ENCODE assay signal across 10 mouse cellular contexts in the genomic region with DNA sequence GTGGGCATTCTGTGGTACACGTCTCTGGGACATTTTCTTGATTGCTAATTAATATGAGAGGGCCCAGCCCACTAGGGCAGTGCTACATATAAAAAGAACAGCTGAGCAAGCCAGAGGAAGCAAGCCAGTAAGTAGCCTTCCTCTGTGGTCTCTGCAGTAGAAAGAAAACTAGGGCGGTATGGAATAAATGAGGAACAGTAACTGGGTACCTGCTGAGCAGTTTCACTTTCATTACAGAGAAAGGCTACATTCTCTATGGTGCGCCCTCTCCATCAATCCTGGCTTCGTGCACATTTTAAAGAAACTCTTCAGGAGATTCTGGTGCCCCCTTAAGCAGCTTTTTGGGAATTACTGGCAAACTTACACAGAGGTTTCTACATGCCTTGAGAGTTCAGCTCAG. TPM values are rescaled to one million over a fixed set of nuclear protein-coding genes. Genes with fewer than 3 reads are reported as not detected.
DNase-seq lines count a peak whose midpoint lies in the region; ATAC-seq and TF ChIP-seq lines count a peak whose summit lies in the region.
"Had no signal": no experiment of that assay in that cellular context is flagged by ENCODE, and none has a peak within 500 bp of the region (broad histone marks: within the 10 kb centered on the region; RNA-seq: fewer than 3 reads in every experiment).

No protein-coding gene starts in this region.

- no peak overlapping the region for H3K4me2 ChIP-seq in hindbrain, embryonic 13.5 days
- no peak overlapping the region for H3K4me2 ChIP-seq in hindbrain, embryonic 15.5 days

- WGBS in hindbrain, embryonic 13.5 days = 57% methylated on average over 4 of the region's 4 CpGs
- WGBS in hindbrain, embryonic 10.5 days = 66% methylated on average over 4 of the region's 4 CpGs
- WGBS in spleen, adult 2 months = 7% methylated on average over 4 of the region's 4 CpGs
- WGBS in hindbrain, embryonic 15.5 days = 50% methylated on average over 4 of the region's 4 CpGs
- WGBS in small intestine, adult 2 months = 16% methylated on average over 4 of the region's 4 CpGs

- no peak for TF ChIP-seq CTCF in spleen, adult 2 months (IDR thresholded peaks at IDR 0.05; ENCODE audit: extremely low read depth, insufficient read depth, insufficient read length, insufficient replicate concordance)
- no peak for TF ChIP-seq CTCF in small intestine, adult 2 months (IDR thresholded peaks at IDR 0.05; ENCODE audit: extremely low read depth, insufficient read length, insufficient replicate concordance, low read depth, low read length)

- H3K9ac ChIP-seq in hindbrain, embryonic 13.5 days = no peak overlapping the region
- no peak overlapping the region for H3K9ac ChIP-seq in hindbrain, embryonic 15.5 days

- no peaks in the 10 kb centered on the region for H3K36me3 ChIP-seq in hindbrain, embryonic 13.5 days
- no peaks in the 10 kb centered on the region for H3K36me3 ChIP-seq in hindbrain, embryonic 10.5 days
- H3K36me3 ChIP-seq in spleen, adult 2 months (ENCODE audit: control insufficient read depth, insufficient read depth, low read length) = no peaks in the 10 kb centered on the region
- no peaks in the 10 kb centered on the region for H3K36me3 ChIP-seq in hindbrain, embryonic 15.5 days
- no peaks in the 10 kb centered on the region for H3K36me3 ChIP-seq in small intestine, adult 2 months (ENCODE audit: control insufficient read depth, insufficient read depth, low read length)

- no peak overlapping the region for H3K4me3 ChIP-seq in hindbrain, embryonic 13.5 days
- no peak overlapping the region for H3K4me3 ChIP-seq in hindbrain, embryonic 10.5 days
- H3K4me3 ChIP-seq in spleen, adult 2 months (ENCODE audit: extremely low read depth, insufficient read depth, insufficient read length) = peak overlapping the region; percentile 14; the same call in 1 of the 2 replicates
- H3K4me3 ChIP-seq in hindbrain, embryonic 15.5 days = no peak overlapping the region
- H3K4me3 ChIP-seq in small intestine, adult 2 months (ENCODE audit: low read depth, low read length) = no peak overlapping the region

- H3K9me3 ChIP-seq in hindbrain, embryonic 13.5 days = no peaks in the 10 kb centered on the region
- H3K9me3 ChIP-seq in hindbrain, embryonic 10.5 days = no peaks in the 10 kb centered on the region
- no peaks in the 10 kb centered on the region for H3K9me3 ChIP-seq in hindbrain, embryonic 15.5 days

- no peak for TF ChIP-seq POLR2A in spleen, adult 2 months (IDR thresholded peaks at IDR 0.05; ENCODE audit: low read depth, low read length)
- TF ChIP-seq POLR2A in small intestine, adult 2 months (IDR thresholded peaks at IDR 0.05; ENCODE audit: low read depth, low read length) = no peak

- H3K27me3 ChIP-seq in hindbrain, embryonic 13.5 days = no peaks in the 10 kb centered on the region
- no peaks in the 10 kb centered on the region for H3K27me3 ChIP-seq in hindbrain, embryonic 10.5 days (ENCODE audit: insufficient read depth, poor library complexity, severe bottlenecking)
- no peaks in the 10 kb centered on the region for H3K27me3 ChIP-seq in spleen, adult 2 months (ENCODE audit: control insufficient read depth, insufficient read depth, low read length)
- H3K27me3 ChIP-seq in hindbrain, embryonic 15.5 days = no peaks in the 10 kb centered on the region
- H3K27me3 ChIP-seq in small intestine, adult 2 months (ENCODE audit: control insufficient read depth, insufficient read depth, low read length) = no peaks in the 10 kb centered on the region

- H3K4me1 ChIP-seq in hindbrain, embryonic 13.5 days (replicated peaks) = peaks cover 62% of the 10 kb centered on the region
- H3K4me1 ChIP-seq in hindbrain, embryonic 10.5 days (replicated peaks) = peaks cover 38% of the 10 kb centered on the region
- H3K4me1 ChIP-seq in spleen, adult 2 months (ENCODE audit: control insufficient read depth, insufficient read depth, insufficient read length) = peaks cover 14% of the 10 kb centered on the region
- peaks cover 45% of the 10 kb centered on the region for H3K4me1 ChIP-seq in hindbrain, embryonic 15.5 days (replicated peaks)
- peaks cover 28% of the 10 kb centered on the region for H3K4me1 ChIP-seq in small intestine, adult 2 months (ENCODE audit: control insufficient read depth, insufficient read depth, insufficient read length, low read length)

- H3K27ac ChIP-seq in hindbrain, embryonic 13.5 days = 0 out of 2 replicates have a peak overlapping the region, but pooled peaks have one; percentile 23
- no peak overlapping the region for H3K27ac ChIP-seq in hindbrain, embryonic 10.5 days
- H3K27ac ChIP-seq in spleen, adult 2 months (ENCODE audit: insufficient read depth, low read length) = peak overlapping the region; percentile 34
- H3K27ac ChIP-seq in hindbrain, embryonic 15.5 days (replicated peaks) = 0 out of 2 replicates have a peak overlapping the region, but pooled peaks have one; percentile 20
- H3K27ac ChIP-seq in small intestine, adult 2 months (ENCODE audit: insufficient read depth, low read depth, low read length) = peak overlapping the region; percentile 38

- no peak for DNase-seq in hindbrain, embryonic 10.5 days (ENCODE audit: low spot score)
- peak; percentile 12 to 15 for DNase-seq in spleen, adult 2 months (ENCODE audit: low read depth in 1 of 2, low spot score in 2 of 2)
- DNase-seq in spleen, adult 18-20 months = no peak
- DNase-seq in cerebellum, adult 18-20 months = no peak
- DNase-seq in layer of hippocampus, adult 11-12 months (ENCODE audit: low spot score) = no peak
- DNase-seq: layer of hippocampus, adult 9-11 months; right cerebral cortex, postnatal 25 days had no signal

- ATAC-seq in hindbrain, embryonic 13.5 days (ENCODE audit: low FRiP score) = no peak
- no peak for ATAC-seq in hindbrain, embryonic 15.5 days (ENCODE audit: low FRiP score, low read depth)

RNA-seq across cellular contexts. Expression of a gene that starts 47.1 kb away (rescaled TPM):
- 54.5 and 59.2 TPM in 2 replicates for polyA plus RNA-seq in hindbrain, embryonic 13.5 days (2015; fragmentation: Nextera tagmentation; extraction: Ambion mirVana)
- polyA plus RNA-seq in hindbrain, embryonic 10.5 days (2016; fragmentation: Nextera tagmentation; extraction: Ambion mirVana) = 21.6 and 30.7 TPM in 2 replicates
- 28.1 and 36.8 TPM in 2 replicates for polyA plus RNA-seq in spleen, adult 2 months (2012; rRNA removed)
- polyA plus RNA-seq in hindbrain, embryonic 15.5 days (2015; fragmentation: Nextera tagmentation; extraction: Ambion mirVana) = 65.4 and 71.4 TPM in 2 replicates
- polyA plus RNA-seq in small intestine, adult 2 months (2012; rRNA removed) = 73.6 and 152 TPM in 2 replicates

RNA-seq across cellular contexts. Expression of a gene that starts 47.5 kb away (rescaled TPM):
- polyA plus RNA-seq in hindbrain, embryonic 13.5 days (2015; fragmentation: Nextera tagmentation; extraction: Ambion mirVana) = 6.3 and 7.9 TPM in 2 replicates
- 2.8 and 6.0 TPM in 2 replicates for polyA plus RNA-seq in hindbrain, embryonic 10.5 days (2016; fragmentation: Nextera tagmentation; extraction: Ambion mirVana)
- 0.11 and 0.22 TPM in 2 replicates for polyA plus RNA-seq in spleen, adult 2 months (2012; rRNA removed)
- polyA plus RNA-seq in hindbrain, embryonic 15.5 days (2015; fragmentation: Nextera tagmentation; extraction: Ambion mirVana) = 7.1 and 7.7 TPM in 2 replicates
- 0.30 and 0.33 TPM in 2 replicates for polyA plus RNA-seq in small intestine, adult 2 months (2012; rRNA removed)

Comparison
In these comparisons a context has a peak if more than half of its experiments do, and no peak if none do; other contexts are left out.
1. DNase-seq: peak in spleen, adult 2 months (2 of 2); none in hindbrain, embryonic 10.5 days (single experiment), spleen, adult 18-20 months (0 of 2), cerebellum, adult 18-20 months (0 of 2) and layer of hippocampus, adult 11-12 months (single experiment).